Mouse (Mus musculus) small intestine, adult 2 months (tissue): ENCODE results near the gene Arrdc4.

Experiments used
- CTCF ChIP-seq: fragments of 200-500 bp; IDR thresholded peaks from 2 replicates; pipeline ENCODE4 v1.5.1; 2012; ENCODE audit warnings: low read depth, mild to moderate bottlenecking, control low read depth, inconsistent platforms, low read length, moderate library complexity, mixed read lengths; ENCODE audit not compliant: insufficient replicate concordance, insufficient read length; ENCODE audit errors: extremely low read depth
- POLR2A ChIP-seq: fragments of 200-500 bp; IDR thresholded peaks from 2 replicates; pipeline ENCODE4 v1.6.1; 2012; ENCODE audit warnings: low read depth, mild to moderate bottlenecking, control low read depth, inconsistent platforms, low read length, moderate library complexity

DNA sequence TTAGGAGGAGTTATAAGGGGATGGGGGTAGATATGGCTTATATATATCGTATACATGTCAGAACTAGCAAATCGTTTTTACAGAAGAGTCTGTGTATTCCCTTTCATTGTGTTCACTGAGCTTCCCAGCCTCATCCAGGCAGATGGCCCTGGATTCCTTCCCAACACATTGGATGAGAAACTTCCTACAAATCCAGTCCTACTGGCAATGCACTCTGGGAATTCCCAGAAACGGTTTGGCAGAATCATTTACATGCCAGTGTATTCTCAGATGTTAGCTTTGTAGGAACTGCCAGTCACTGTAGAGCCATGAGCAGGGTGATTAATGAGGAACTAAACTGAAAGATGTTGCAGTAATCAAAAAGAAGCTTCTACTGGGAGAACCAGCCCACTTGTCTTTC is 36.6 kb downstream of the Arrdc4 start:
- no peak for TF ChIP-seq CTCF
- no peak for TF ChIP-seq POLR2A
